In the genomic region with DNA sequence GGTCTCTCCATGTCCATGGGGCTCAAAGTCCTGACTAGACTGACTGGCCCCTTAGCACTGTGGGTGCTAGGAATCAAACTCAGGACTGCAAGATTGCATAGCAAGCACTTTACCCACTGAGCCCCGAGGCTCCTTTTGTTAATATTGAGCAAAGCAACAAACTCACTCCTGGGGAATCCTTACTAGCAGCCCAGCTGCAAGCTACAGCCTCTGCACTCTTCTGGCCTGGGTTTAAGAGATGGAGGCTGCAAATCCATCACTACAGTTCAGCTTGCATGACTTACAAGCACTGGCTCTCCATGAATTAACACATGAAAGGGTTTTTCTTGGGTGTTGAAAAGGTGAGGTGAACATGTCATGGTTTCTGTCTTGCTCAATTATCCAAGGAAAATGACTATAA, we compare ENCODE assay signal across 23 mouse cellular contexts.
"Had no signal": no experiment of that assay in that cellular context is flagged by ENCODE, and none has a peak within 500 bp of the region (broad histone marks: within the 10 kb centered on the region; RNA-seq: fewer than 3 reads in every experiment).

No protein-coding gene starts in this region.

- H3K27me3 ChIP-seq: kidney, embryonic 15.5 days; limb, embryonic 13.5 days; liver, embryonic 12.5 days; liver, embryonic 15.5 days; lung, embryonic 15.5 days; megakaryocyte, embryonic 14.5 days; neural tube, embryonic 15.5 days; stomach, embryonic 15.5 days had no signal

- H3K4me2 ChIP-seq: kidney, embryonic 15.5 days; limb, embryonic 13.5 days; liver, embryonic 12.5 days; liver, embryonic 15.5 days; lung, embryonic 15.5 days; neural tube, embryonic 15.5 days; stomach, embryonic 15.5 days had no signal

- H3K9me3 ChIP-seq: kidney, embryonic 15.5 days; limb, embryonic 10.5 days; limb, embryonic 13.5 days; liver, embryonic 12.5 days; liver, embryonic 15.5 days; lung, embryonic 15.5 days; megakaryocyte, embryonic 14.5 days; neural tube, embryonic 15.5 days; stomach, embryonic 15.5 days had no signal

- H3K4me1 ChIP-seq: kidney, embryonic 15.5 days; limb, embryonic 10.5 days; liver, embryonic 12.5 days; liver, embryonic 15.5 days; lung, embryonic 15.5 days; neural tube, embryonic 15.5 days; stomach, embryonic 15.5 days had no signal

- H3K27ac ChIP-seq: kidney, embryonic 15.5 days; limb, embryonic 10.5 days; limb, embryonic 13.5 days; liver, embryonic 12.5 days; liver, embryonic 15.5 days; lung, embryonic 15.5 days; neural tube, embryonic 15.5 days; stomach, embryonic 15.5 days had no signal

- H3K9ac ChIP-seq: kidney, embryonic 15.5 days; limb, embryonic 13.5 days; liver, embryonic 12.5 days; liver, embryonic 15.5 days; lung, embryonic 15.5 days; neural tube, embryonic 15.5 days; stomach, embryonic 15.5 days had no signal

- H3K36me3 ChIP-seq: lung, embryonic 15.5 days; stomach, embryonic 15.5 days had no signal

- ATAC-seq: liver, embryonic 12.5 days had no signal

- H3K4me3 ChIP-seq: kidney, embryonic 15.5 days; limb, embryonic 10.5 days; limb, embryonic 13.5 days; liver, embryonic 12.5 days; liver, embryonic 15.5 days; lung, embryonic 15.5 days; megakaryocyte, embryonic 14.5 days; neural tube, embryonic 15.5 days; stomach, embryonic 15.5 days had no signal

- DNase-seq: kidney, adult 11 months; kidney, adult 8-10 months; kidney, postnatal 10 days; kidney, postnatal 36 days; layer of hippocampus, postnatal 36 days; liver; lung, adult 18-20 months; lung, postnatal 10 days; lung, postnatal 36 days; midbrain, embryonic 14.5 days; retina, postnatal 1 day; right cerebral cortex, postnatal 25 days; spleen, adult 18-20 months; thymus, postnatal 25 days had no signal
